Mouse (Mus musculus): ENCODE data around the gene Anks1b. TPM values are rescaled to one million over a fixed set of nuclear protein-coding genes. Genes with fewer than 3 reads are reported as not detected.

Gene Anks1b
- polyA plus RNA-seq, 1 experiment from 2014 or later, result 1.8 TPM

DNA sequence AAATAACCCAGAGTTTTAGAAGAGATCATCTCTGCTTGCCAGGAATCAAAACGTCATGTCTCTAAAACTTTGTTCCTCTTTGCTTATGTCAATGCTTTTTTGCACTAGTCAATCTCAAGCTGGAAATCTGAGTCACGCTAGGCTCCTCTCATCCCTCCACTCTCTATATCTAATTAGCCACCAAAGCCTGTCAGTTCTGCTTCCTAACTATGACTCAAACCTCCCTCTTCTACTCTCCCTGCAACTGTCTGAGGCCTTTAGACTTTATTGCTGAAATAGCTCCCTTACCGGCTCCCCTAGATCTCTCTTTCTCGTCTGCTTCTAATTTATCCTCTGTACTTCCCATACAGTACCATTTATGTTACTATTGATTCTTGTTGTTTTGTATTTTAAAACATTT lies 456.5 kb downstream of the Anks1b start:
- H3K9ac ChIP-seq (ENCODE audit: low read length), result no peak overlapping the region

DNA sequence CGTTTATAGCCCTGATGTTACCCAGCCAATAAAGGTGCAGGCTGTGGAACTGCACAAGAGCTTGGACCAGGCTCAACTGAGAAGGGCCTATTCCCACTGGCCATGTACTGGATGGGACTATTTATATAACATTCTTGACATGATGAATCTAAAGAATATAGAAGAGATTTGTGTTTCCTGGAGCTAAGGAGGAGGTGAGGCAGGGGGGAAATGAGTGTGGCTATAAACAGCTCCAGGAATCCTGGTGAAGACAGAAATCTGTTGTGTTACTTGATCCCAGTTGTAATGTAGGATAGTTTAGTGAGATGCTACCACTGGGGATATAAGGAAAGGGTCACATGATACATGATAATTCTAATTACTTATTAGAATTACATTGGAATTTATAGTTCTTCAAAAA lies 472.1 kb downstream of the Anks1b start:
- Histone ChIP-seq H3K4me3 (ENCODE audit: low read depth, low read length) (no peak overlapping the region), H3K36me3 (ENCODE audit: control insufficient read depth, insufficient read depth, low read length) (no peaks in the 10 kb centered on the region), H3K27ac (replicated peaks) (no peak overlapping the region), H3K4me2 (replicated peaks; ENCODE audit: low read depth) (no peak overlapping the region), H3K9me3 (ENCODE audit: control insufficient read depth, low read length) (no peaks in the 10 kb centered on the region), H3K9ac (ENCODE audit: low read length) (no peak overlapping the region), H3K27me3 (ENCODE audit: control insufficient read depth, insufficient read depth, low read length) (no peaks in the 10 kb centered on the region), H3K4me1 (replicated peaks; ENCODE audit: control insufficient read depth, insufficient read depth) (no peaks in the 10 kb centered on the region)
- 63% methylated on average over 1 of the region's 1 CpGs for WGBS
- DNase-seq (ENCODE audit: low spot score), result no peak
- no peak for ATAC-seq (ENCODE audit: low FRiP score, low TSS enrichment)
- TF ChIP-seq EP300 (optimal IDR thresholded peaks at IDR 0.05), result no peak
- no peak for TF ChIP-seq CTCF (IDR thresholded peaks at IDR 0.05; ENCODE audit: low read depth)

More for the DNA sequence above, 456.5 kb downstream of the Anks1b start:
- Histone ChIP-seq H3K27me3 (ENCODE audit: control insufficient read depth, insufficient read depth, low read length) (no peaks in the 10 kb centered on the region), H3K9me3 (ENCODE audit: control insufficient read depth, low read length) (no peaks in the 10 kb centered on the region), H3K27ac (replicated peaks) (no peak overlapping the region), H3K4me3 (ENCODE audit: low read depth, low read length) (no peak overlapping the region), H3K4me1 (replicated peaks; ENCODE audit: control insufficient read depth, insufficient read depth) (no peaks in the 10 kb centered on the region), H3K4me2 (replicated peaks; ENCODE audit: low read depth) (no peak overlapping the region), H3K36me3 (ENCODE audit: control insufficient read depth, insufficient read depth, low read length) (no peaks in the 10 kb centered on the region)
- 85% methylated on average over 4 of the region's 4 CpGs for WGBS
- ATAC-seq (ENCODE audit: low FRiP score, low TSS enrichment) (no peak), DNase-seq (ENCODE audit: low spot score) (no peak)
- no peak for TF ChIP-seq CTCF (IDR thresholded peaks at IDR 0.05; ENCODE audit: low read depth)
- no peak for TF ChIP-seq EP300 (optimal IDR thresholded peaks at IDR 0.05)

DNA sequence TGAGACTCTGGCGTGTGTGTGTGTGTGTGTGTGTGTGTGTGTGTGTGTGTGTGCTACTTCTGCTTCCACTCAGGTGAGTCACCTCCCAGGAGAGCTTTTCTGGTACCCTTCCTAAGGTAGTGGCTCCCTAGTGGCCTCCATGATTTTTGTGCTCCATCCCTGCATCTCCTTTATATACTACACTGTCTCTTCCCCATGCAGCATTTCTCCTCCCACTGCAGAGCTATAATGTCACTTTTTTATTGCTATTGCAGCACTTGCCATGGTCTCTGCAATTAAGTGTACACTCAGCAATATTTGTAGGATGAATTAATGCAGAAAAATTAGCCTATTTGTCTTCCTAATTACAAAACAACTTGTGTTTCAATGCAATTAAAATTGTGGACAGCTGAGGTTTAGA lies 482.9 kb downstream of the Anks1b start:
- H3K27me3 ChIP-seq (ENCODE audit: control insufficient read depth, insufficient read depth, low read length), result no peaks in the 10 kb centered on the region
- H3K27ac ChIP-seq (replicated peaks), result no peak overlapping the region
- no peak for TF ChIP-seq CTCF (IDR thresholded peaks at IDR 0.05; ENCODE audit: low read depth)
- TF ChIP-seq EP300 (optimal IDR thresholded peaks at IDR 0.05), result no peak
- no peaks in the 10 kb centered on the region for H3K9me3 ChIP-seq (ENCODE audit: control insufficient read depth, low read length)
- H3K36me3 ChIP-seq (ENCODE audit: control insufficient read depth, insufficient read depth, low read length), result no peaks in the 10 kb centered on the region
- ATAC-seq (ENCODE audit: low FRiP score, low TSS enrichment) (no peak), DNase-seq (ENCODE audit: low spot score) (no peak)
- H3K4me3 ChIP-seq (ENCODE audit: low read depth, low read length), result no peak overlapping the region
- no peak overlapping the region for H3K4me2 ChIP-seq (replicated peaks; ENCODE audit: low read depth)
- H3K4me1 ChIP-seq (replicated peaks; ENCODE audit: control insufficient read depth, insufficient read depth), result no peaks in the 10 kb centered on the region
- 86% methylated on average over 1 of the region's 1 CpGs for WGBS
- H3K9ac ChIP-seq (ENCODE audit: low read length), result no peak overlapping the region

DNA sequence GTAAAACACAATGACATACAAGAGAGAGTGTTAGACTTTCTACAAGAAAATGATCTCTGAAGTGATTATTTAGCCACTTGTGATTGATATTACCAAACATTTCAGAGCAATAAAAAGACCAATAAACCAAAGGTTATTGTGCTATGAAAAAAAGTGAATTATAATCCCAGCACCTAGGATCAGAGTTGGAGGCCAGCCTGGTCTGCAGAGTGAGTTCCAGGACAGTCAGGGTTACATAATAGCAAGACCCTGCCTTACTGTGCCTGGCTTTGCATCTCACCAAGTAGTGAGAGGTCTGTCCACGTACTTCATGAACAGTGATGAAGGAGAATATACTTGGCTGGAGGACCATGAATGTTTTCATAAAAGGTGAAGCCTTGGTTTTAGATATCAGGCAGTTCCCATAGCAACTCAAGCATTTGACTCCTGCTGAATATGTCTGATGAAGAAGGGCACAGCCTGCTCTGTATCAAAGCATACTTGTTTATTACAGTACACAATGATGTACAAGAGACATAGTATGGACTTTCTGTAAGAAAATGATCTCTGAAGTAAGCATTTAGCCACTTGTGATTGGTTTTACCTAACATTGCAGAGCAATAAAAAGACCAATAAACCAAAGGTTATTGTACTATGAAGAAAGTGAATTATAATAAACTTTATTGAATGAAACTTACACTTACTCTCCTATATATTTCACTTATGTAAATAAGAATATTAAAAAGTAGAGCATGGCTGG lies 484.0 kb downstream of the Anks1b start:
- H3K4me2 ChIP-seq (replicated peaks; ENCODE audit: low read depth), result no peak overlapping the region
- 73% methylated on average over 1 of the region's 1 CpGs for WGBS
- no peaks in the 10 kb centered on the region for H3K27me3 ChIP-seq (ENCODE audit: control insufficient read depth, insufficient read depth, low read length)
- no peak overlapping the region for H3K27ac ChIP-seq (replicated peaks)
- ATAC-seq (ENCODE audit: low FRiP score, low TSS enrichment), result no peak
- no peak overlapping the region for H3K9ac ChIP-seq (ENCODE audit: low read length)
- H3K4me1 ChIP-seq (replicated peaks; ENCODE audit: control insufficient read depth, insufficient read depth), result no peaks in the 10 kb centered on the region
- no peak overlapping the region for H3K4me3 ChIP-seq (ENCODE audit: low read depth, low read length)
- TF ChIP-seq EP300 (optimal IDR thresholded peaks at IDR 0.05) (no peak), CTCF (IDR thresholded peaks at IDR 0.05; ENCODE audit: low read depth) (no peak)
- H3K36me3 ChIP-seq (ENCODE audit: control insufficient read depth, insufficient read depth, low read length), result no peaks in the 10 kb centered on the region
- no peaks in the 10 kb centered on the region for H3K9me3 ChIP-seq (ENCODE audit: control insufficient read depth, low read length)
- DNase-seq (ENCODE audit: low spot score), result no peak

DNA sequence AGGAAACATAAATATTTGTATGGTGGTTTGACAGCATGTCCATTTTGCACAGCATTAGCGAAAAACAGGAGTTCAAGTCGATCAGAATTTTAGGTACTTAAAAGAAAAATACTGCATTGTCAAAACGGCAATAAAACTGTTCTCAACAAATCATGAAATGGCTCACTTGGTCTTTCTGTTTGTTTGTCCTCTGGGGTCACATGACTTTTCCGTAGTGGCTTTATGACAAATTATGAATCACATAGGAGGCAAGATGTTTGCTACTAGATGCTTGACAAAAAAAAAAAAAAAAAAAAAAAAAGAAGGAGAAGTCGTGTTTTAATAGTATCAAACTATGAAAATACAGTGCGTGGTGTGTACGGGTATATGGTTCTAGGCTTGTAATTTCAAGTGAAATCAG lies 495.7 kb downstream of the Anks1b start:
- Histone ChIP-seq H3K9me3 (ENCODE audit: control insufficient read depth, low read length) (no peaks in the 10 kb centered on the region), H3K4me2 (replicated peaks; ENCODE audit: low read depth) (no peak overlapping the region), H3K27ac (replicated peaks) (no peak overlapping the region), H3K27me3 (ENCODE audit: control insufficient read depth, insufficient read depth, low read length) (no peaks in the 10 kb centered on the region), H3K36me3 (ENCODE audit: control insufficient read depth, insufficient read depth, low read length) (no peaks in the 10 kb centered on the region), H3K4me1 (replicated peaks; ENCODE audit: control insufficient read depth, insufficient read depth) (no peaks in the 10 kb centered on the region), H3K4me3 (ENCODE audit: low read depth, low read length) (no peak overlapping the region), H3K9ac (ENCODE audit: low read length) (no peak overlapping the region)
- TF ChIP-seq CTCF (IDR thresholded peaks at IDR 0.05; ENCODE audit: low read depth) (no peak), EP300 (optimal IDR thresholded peaks at IDR 0.05) (no peak)
- no peak for DNase-seq (ENCODE audit: low spot score)
- no peak for ATAC-seq (ENCODE audit: low FRiP score, low TSS enrichment)
- 67% methylated on average over 7 of the region's 7 CpGs for WGBS

DNA sequence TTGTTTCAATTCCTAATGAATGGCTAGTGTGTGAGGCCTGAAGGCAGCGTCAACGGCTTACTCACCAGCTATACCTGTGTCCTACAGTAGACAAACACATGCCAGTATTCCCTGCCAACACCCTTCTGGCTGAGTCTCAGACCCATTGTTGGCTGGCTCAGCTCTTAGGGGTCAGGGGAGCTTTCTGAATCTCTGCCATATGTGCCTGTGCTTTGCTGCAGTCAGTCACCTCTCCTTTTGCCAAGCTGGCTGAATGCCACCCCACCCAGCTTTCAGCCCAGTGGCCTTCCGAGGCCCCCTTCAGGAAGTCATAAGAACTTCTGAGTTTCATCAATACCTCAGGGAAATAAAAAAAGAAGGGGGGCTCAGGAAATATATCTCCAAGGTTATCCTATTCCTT lies 497.4 kb downstream of the Anks1b start:
- H3K36me3 ChIP-seq (ENCODE audit: control insufficient read depth, insufficient read depth, low read length), result no peaks in the 10 kb centered on the region
- TF ChIP-seq CTCF (IDR thresholded peaks at IDR 0.05; ENCODE audit: low read depth) (no peak), EP300 (optimal IDR thresholded peaks at IDR 0.05) (no peak)
- H3K27me3 ChIP-seq (ENCODE audit: control insufficient read depth, insufficient read depth, low read length), result no peaks in the 10 kb centered on the region
- H3K4me1 ChIP-seq (replicated peaks; ENCODE audit: control insufficient read depth, insufficient read depth), result no peaks in the 10 kb centered on the region
- H3K4me3 ChIP-seq (ENCODE audit: low read depth, low read length), result no peak overlapping the region
- no peak for ATAC-seq (ENCODE audit: low FRiP score, low TSS enrichment)
- no peaks in the 10 kb centered on the region for H3K9me3 ChIP-seq (ENCODE audit: control insufficient read depth, low read length)
- H3K4me2 ChIP-seq (replicated peaks; ENCODE audit: low read depth), result no peak overlapping the region
- no peak for DNase-seq (ENCODE audit: low spot score)
- no peak overlapping the region for H3K27ac ChIP-seq (replicated peaks)
- no peak overlapping the region for H3K9ac ChIP-seq (ENCODE audit: low read length)
- WGBS, result 83% methylated on average over 3 of the region's 3 CpGs
